Mouse (Mus musculus): ENCODE results near the gene Cep290.

The Cep290 gene

DNA sequence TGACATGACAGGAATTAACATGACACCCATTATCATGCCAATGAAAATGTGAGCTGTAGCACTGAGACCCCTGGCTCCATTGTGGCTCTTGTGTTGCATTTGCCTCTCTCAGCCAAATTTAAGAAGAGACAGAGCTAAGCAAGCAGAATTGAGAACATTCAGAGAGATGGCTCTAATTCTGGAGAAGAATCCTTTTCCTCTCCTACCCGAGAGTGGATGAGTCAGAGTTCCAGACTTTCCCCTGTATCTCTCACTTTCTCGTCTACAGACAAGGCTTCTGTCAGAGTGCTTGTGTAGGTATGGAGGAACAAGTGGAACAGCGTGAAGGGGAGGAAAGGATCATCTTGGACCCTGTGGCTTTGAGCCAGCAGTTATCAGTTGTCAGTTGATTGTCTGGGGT is 76.8 kb downstream of the Cep290 start:
- no peaks in the 10 kb centered on the region for H3K36me3 ChIP-seq (ENCODE audit: control insufficient read depth, insufficient read depth, low read length, poor library complexity, severe bottlenecking)
- no peaks in the 10 kb centered on the region for H3K27me3 ChIP-seq (ENCODE audit: control insufficient read depth, insufficient read depth, low read length, poor library complexity, severe bottlenecking)
- DNase-seq (ENCODE audit: low read depth, low spot score): no peak

DNA sequence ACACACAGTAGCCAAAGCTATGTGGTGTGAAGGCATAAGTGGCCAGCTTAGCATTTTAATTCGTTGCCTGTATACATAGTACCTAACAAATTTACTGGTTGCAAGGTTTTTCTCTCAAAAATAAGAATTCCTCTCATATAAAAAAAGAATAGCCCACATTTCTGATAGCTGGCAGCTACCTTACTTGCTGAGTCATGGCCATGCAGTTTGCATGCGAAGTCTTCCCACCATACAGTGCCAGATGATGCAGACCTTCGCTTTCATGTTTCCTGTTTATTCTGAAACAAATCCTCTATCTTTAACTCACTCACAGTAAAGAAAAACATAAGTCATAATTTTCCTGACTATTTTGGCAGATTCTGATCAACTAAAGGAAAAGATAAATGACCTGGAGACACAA is 84.3 kb downstream of the Cep290 start:
- DNase-seq (ENCODE audit: low read depth, low spot score): no peak
- Histone ChIP-seq H3K36me3 (ENCODE audit: control insufficient read depth, insufficient read depth, low read length, poor library complexity, severe bottlenecking) (0 out of 2 replicates have a peak, but pooled peaks cover 3% of the 10 kb centered on the region), H3K27me3 (ENCODE audit: control insufficient read depth, insufficient read depth, low read length, poor library complexity, severe bottlenecking) (no peaks in the 10 kb centered on the region)

DNA sequence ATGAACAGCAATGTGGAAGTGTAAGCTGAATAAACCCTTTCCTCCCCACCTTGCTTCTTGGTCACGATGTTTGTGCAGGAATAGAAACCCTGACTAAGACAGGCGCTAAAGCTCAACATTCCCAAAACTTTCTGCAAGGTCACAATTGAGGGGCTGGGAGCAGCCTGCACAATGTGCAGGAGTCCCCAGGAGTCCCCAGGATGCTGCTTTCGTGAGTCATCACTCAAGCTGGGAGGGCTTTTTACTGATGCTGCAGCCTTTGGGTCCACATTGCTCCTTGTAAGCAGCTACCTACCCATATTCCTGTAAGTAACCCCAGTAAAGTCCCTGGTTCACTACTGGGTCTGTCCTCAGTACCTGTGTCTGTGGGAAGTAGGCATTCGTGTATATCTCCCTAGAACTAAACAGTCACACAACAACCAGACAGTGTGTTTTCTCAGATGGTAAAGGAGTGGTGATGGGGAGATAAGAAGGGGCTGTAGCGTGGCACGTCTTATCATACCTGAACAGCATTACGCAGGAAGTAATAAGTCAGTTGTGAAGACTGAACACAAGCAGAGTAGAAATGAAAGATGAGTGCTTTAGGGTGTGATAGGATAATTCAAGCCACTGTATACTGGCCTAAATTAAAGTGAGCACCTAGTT is 87.3 kb downstream of the Cep290 start:
- DNase-seq (ENCODE audit: low read depth, low spot score): no peak
- Histone ChIP-seq H3K36me3 (ENCODE audit: control insufficient read depth, insufficient read depth, low read length, poor library complexity, severe bottlenecking) (0 out of 2 replicates have a peak, but pooled peaks cover 6% of the 10 kb centered on the region), H3K27me3 (ENCODE audit: control insufficient read depth, insufficient read depth, low read length, poor library complexity, severe bottlenecking) (no peaks in the 10 kb centered on the region)

DNA sequence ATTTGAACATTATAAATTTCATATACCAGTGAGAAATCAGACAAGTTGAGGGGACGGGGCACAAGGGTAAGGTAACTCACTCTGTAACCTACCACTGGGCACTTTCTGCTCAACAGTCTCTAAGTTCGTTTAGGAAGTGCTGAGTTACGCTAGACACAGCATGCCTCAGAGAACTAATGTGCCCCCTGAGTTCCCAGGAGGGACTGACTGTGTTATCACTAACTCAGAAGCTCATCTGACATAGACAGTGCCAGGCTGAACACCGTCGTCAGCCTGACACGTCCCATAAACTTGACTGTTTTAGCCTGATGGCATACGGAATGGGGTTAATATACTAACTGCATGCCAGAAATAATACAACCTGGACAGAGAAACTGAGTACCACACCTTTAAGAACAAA is 87.9 kb downstream of the Cep290 start:
- H3K36me3 ChIP-seq (ENCODE audit: control insufficient read depth, insufficient read depth, low read length, poor library complexity, severe bottlenecking): 0 out of 2 replicates have a peak, but pooled peaks cover 6% of the 10 kb centered on the region
- DNase-seq (ENCODE audit: low read depth, low spot score): no peak
- H3K27me3 ChIP-seq (ENCODE audit: control insufficient read depth, insufficient read depth, low read length, poor library complexity, severe bottlenecking): no peaks in the 10 kb centered on the region

DNA sequence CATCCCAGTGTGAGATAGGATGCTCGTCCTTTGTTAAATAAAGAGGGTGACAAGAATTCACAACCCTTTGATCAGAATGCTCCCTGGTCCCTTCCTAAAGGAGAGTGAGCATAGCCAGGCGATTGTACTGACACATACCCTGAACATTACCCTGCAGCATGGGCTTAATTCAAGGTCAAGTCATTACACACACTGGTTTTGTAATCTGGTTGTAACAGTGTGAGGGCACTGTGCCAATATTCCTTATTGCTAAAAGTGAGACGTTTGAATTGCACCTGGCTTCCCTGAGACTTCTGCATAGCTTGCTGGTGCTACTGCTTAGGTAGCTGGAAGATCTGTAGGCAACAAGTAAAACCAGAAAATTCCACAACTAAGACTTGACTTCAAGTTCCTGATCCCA is 96.8 kb downstream of the Cep290 start:
- no peaks in the 10 kb centered on the region for H3K27me3 ChIP-seq (ENCODE audit: control insufficient read depth, insufficient read depth, low read length, poor library complexity, severe bottlenecking)

DNA sequence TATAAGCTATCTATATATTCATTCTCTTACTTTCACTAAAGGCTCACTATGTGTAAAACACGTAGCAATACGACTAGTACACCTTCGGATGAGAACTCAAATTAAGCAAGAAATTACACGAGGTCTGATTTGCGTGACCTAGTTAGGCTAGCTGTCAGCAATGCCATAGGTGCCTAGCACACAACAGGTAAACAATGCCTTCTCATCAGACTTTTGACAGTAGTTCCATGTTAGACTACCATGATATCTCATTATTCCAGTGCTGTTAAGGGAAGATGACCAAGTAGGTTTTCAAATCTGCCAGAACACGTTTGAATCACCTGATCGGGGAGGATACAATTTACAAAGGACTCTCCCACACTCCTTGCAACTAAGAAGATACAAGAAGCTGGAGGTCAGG is 101.2 kb downstream of the Cep290 start:
- H3K36me3 ChIP-seq (ENCODE audit: control insufficient read depth, insufficient read depth, low read length, poor library complexity, severe bottlenecking): no peaks in the 10 kb centered on the region
- no peak for DNase-seq (ENCODE audit: low read depth, low spot score)
- H3K27me3 ChIP-seq (ENCODE audit: control insufficient read depth, insufficient read depth, low read length, poor library complexity, severe bottlenecking): no peaks in the 10 kb centered on the region

More for the DNA sequence above, 96.8 kb downstream of the Cep290 start:
- H3K36me3 ChIP-seq (ENCODE audit: control insufficient read depth, insufficient read depth, low read length, poor library complexity, severe bottlenecking): no peaks in the 10 kb centered on the region
- no peak for DNase-seq (ENCODE audit: low read depth, low spot score)

DNA sequence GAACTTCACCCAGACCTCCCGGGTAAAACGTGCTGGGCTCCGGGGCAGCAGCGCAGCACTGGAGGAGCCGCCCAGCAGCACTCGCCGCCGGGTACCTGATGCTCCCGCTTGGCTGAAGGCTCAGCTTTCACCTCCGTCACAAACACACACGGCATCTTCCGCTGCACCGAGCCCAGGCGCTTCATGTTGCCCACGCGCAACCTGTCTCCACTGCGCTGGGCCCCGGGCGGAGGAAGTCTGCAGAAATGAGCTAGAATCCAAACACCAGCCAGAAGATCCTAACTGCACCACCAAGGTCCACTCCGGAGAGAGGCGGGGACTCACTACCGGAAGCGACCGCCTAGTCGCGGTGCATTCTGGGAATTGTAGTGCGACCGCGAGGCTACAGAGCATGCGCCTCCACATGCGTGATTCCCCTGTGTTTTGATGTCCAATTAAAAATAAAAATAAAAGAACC is 101.6 kb downstream of the Cep290 start:
- Histone ChIP-seq H3K36me3 (ENCODE audit: control insufficient read depth, insufficient read depth, low read length, poor library complexity, severe bottlenecking) (no peaks in the 10 kb centered on the region), H3K27me3 (ENCODE audit: control insufficient read depth, insufficient read depth, low read length, poor library complexity, severe bottlenecking) (no peaks in the 10 kb centered on the region)
- DNase-seq (ENCODE audit: low read depth, low spot score): peak; percentile 90

DNA sequence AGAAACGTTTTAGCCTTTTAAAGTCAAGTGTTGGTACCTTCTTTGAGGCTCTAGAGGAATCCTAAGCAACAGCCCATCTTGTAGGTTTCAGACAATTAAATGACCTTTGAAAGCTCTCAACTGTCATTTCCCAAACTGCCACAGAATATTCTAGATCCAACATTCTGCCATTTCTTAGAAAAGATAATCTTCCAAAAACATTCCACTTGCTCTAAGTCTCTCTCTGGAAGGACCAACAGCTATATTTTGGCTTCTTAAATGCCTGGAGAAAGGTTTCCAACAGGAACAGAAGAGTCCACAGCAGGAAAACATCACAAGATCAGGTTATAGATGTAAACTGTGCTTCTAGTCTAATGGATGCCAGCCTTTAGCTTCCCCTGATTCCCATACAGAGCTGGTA is 103.0 kb downstream of the Cep290 start, which contains the start of the genes 4930430F08Rik and 1700017N19Rik:
4930430F08Rik (minus strand) TSS at position 101 of the 400 bp plus-strand sequence.
1700017N19Rik (plus strand) TSS at position 162 of the 400 bp plus-strand sequence.
- no peaks in the 10 kb centered on the region for H3K27me3 ChIP-seq (ENCODE audit: control insufficient read depth, insufficient read depth, low read length, poor library complexity, severe bottlenecking)
- H3K36me3 ChIP-seq (ENCODE audit: control insufficient read depth, insufficient read depth, low read length, poor library complexity, severe bottlenecking): no peaks in the 10 kb centered on the region
- no peak for DNase-seq (ENCODE audit: low read depth, low spot score)

DNA sequence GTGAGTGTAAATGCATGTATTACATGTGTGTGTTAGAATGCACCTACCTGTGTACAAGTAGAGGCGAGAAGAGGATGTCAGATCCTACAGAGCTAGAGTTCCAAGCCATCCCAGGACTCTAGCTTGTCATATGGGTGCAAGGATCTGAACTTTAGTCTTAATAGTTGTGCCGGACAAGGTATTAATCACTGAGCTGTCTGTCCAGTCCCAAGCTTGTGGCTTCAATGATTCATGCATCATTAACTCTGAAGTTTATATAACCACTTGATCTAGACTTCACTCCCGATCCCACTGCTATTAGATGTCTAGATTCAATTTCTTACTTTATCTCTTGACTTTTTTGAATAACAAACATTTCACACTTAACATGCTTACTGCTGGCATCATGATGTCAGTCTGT is 111.0 kb downstream of the Cep290 start:
- Histone ChIP-seq H3K36me3 (ENCODE audit: control insufficient read depth, insufficient read depth, low read length, poor library complexity, severe bottlenecking) (no peaks in the 10 kb centered on the region), H3K27me3 (ENCODE audit: control insufficient read depth, insufficient read depth, low read length, poor library complexity, severe bottlenecking) (no peaks in the 10 kb centered on the region)
- no peak for DNase-seq (ENCODE audit: low read depth, low spot score)

DNA sequence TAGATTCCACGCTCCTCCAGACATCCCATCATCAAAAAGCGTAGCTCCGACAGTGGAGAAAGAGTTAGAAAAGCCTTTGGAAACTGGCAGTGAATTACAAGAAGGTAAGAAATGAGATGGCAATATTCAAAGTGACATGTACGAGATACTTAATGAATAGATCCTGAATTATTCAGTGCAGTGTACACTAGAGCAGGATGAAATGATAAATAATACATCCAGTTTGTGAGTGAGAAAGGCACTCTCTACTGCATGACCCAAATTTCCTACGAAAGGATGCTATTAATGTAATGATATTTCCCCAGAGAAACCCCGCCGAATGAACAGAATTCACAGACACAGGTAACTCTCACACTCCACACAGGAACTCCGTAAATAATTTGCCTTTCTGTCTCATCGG is 116.2 kb downstream of the Cep290 start:
- Histone ChIP-seq H3K27me3 (ENCODE audit: control insufficient read depth, insufficient read depth, low read length, poor library complexity, severe bottlenecking) (no peaks in the 10 kb centered on the region), H3K36me3 (ENCODE audit: control insufficient read depth, insufficient read depth, low read length, poor library complexity, severe bottlenecking) (no peaks in the 10 kb centered on the region)
- DNase-seq (ENCODE audit: low read depth, low spot score): no peak

DNA sequence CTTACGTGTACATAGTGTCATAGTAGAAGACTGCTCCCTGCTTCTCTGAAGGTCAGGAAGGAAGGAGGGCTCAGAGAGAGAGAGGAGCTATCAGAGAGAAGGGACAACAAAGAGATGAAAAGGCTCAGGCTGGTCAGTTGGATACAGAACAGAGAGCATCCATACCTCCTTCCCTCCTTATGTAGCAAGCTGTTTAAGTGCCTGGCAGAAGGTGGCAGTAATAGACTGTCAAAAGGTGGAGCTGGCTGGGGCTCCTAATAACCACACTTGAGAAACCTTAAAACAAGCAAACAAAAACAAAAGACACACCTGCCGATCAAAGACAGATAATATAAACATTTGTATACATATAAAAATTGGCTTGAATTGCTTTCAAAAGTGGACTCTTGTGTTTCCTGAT is 116.9 kb downstream of the Cep290 start:
- Histone ChIP-seq H3K36me3 (ENCODE audit: control insufficient read depth, insufficient read depth, low read length, poor library complexity, severe bottlenecking) (no peaks in the 10 kb centered on the region), H3K27me3 (ENCODE audit: control insufficient read depth, insufficient read depth, low read length, poor library complexity, severe bottlenecking) (no peaks in the 10 kb centered on the region)
- no peak for DNase-seq (ENCODE audit: low read depth, low spot score)

DNA sequence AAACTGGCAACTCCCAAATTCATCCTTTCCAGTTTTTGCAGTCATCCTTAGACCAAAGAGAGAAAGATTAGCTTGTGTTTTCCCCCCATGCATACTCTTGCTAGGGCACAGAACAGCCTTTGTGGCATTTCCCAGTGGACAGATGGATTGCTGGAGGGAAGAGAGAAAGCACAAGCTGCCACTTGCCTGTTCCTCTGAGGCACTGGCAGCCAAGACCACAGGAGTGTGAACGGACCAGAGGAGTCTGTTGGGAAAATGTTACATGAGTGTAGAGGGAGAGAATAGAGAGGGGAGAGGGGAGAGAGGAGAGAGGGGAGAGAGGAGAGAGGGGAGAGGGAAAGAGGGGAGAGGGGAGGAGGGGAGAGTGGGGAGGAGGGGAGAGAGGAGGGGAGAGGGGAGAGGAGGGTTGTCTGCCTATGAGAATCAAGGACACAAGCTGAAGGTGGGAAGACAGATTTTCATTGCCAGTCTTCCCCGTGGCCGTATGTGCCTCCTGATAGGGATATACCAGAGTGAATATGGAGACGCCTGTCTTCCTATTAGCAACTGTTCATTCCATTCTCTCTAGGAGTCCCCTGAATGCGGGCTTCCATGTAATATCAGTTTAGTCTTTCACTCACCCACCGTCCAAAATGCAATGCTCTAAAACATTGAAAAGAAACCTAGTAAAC is 130.0 kb downstream of the Cep290 start:
- H3K36me3 ChIP-seq (ENCODE audit: control insufficient read depth, insufficient read depth, low read length, poor library complexity, severe bottlenecking): no peaks in the 10 kb centered on the region

DNA sequence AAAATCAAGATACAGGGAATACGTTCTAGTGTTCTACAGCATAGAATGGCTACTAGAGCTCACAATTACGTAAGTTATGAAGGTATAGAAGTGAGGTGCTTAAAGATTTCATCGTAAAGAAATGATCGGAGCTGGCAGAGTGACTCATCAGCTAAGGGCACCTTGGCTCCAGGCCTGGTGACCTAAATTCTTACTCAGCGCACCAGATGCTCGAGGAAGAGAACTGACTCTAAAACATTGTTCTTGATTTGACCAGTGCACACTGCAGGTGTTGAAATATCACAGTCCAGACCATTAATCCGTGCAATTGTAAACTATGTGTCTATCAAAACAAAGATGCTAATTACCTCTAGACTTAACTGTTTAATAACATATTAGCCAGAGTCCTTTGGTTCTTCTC is 132.1 kb downstream of the Cep290 start:
- no peak for DNase-seq (ENCODE audit: low read depth, low spot score)
- H3K27me3 ChIP-seq (ENCODE audit: control insufficient read depth, insufficient read depth, low read length, poor library complexity, severe bottlenecking): no peaks in the 10 kb centered on the region
- no peaks in the 10 kb centered on the region for H3K36me3 ChIP-seq (ENCODE audit: control insufficient read depth, insufficient read depth, low read length, poor library complexity, severe bottlenecking)

More for the DNA sequence above, 130.0 kb downstream of the Cep290 start:
- no peaks in the 10 kb centered on the region for H3K27me3 ChIP-seq (ENCODE audit: control insufficient read depth, insufficient read depth, low read length, poor library complexity, severe bottlenecking)
- no peak for DNase-seq (ENCODE audit: low read depth, low spot score)

DNA sequence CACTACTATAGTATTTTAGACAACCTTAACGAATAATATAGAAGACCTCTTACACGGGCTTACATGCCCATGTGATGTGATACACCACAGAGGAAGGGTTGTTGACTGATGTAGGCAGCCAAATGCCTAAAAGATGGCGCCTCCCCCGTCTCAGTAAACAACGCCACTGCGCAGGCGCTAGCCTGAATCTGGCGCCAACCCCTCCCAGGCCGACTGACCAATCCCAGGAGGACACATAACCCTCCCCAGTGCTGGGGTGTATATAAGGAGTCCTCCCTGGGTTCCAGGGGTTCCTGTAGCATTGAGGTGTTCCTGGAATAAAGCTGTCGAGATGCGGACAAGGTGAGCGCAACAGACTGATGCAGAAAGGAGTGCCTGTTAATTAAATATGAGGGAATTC is 132.7 kb downstream of the Cep290 start:
- Histone ChIP-seq H3K27me3 (ENCODE audit: control insufficient read depth, insufficient read depth, low read length, poor library complexity, severe bottlenecking) (no peaks in the 10 kb centered on the region), H3K36me3 (ENCODE audit: control insufficient read depth, insufficient read depth, low read length, poor library complexity, severe bottlenecking) (no peaks in the 10 kb centered on the region)
- no peak for DNase-seq (ENCODE audit: low read depth, low spot score)

DNA sequence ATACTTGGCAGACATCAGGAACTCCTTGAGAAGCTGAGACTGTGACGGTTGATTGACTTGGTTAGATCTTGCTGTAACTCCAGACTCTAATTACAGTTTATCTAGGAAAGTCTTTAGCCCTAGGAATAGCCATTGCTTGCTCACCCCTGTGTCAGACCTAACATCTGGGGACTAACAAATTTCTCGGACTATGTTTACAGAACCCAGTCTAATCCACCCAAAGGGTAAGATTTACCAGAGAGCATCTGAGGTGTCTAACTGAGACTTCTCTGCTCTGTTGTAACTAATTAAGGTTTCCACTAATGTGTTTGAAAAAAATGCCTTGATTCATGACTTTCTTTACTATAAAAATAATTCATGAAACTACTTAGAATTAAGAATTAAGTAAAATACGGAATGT is 135.1 kb downstream of the Cep290 start:
- no peak for DNase-seq (ENCODE audit: low read depth, low spot score)
- no peaks in the 10 kb centered on the region for H3K27me3 ChIP-seq (ENCODE audit: control insufficient read depth, insufficient read depth, low read length, poor library complexity, severe bottlenecking)
- H3K36me3 ChIP-seq (ENCODE audit: control insufficient read depth, insufficient read depth, low read length, poor library complexity, severe bottlenecking): no peaks in the 10 kb centered on the region

All from splenic B cell, adult 2 months (primary cell).